Mouse (Mus musculus) spleen, adult 2 months (tissue): ENCODE measurements at regions not wholly inside any gene's neighbourhood (a gene's known extent, or its start where the extent isn't known, plus 50 kb on each side); places are given as distances from the start of the nearest gene placed in this dataset.

Experiments used
- CTCF ChIP-seq: fragments of 200-500 bp; IDR thresholded peaks from 2 replicates; pipeline ENCODE4 v1.5.1; 2011; ENCODE audit warnings: mild to moderate bottlenecking, inconsistent platforms; ENCODE audit not compliant: insufficient read depth, insufficient read length, insufficient replicate concordance; ENCODE audit errors: extremely low read depth
- POLR2A ChIP-seq: fragments of 200-500 bp; IDR thresholded peaks from 2 replicates; pipeline ENCODE4 v1.6.1; 2011; ENCODE audit warnings: low read depth, low read length, inconsistent platforms

GRCm38 (mm10) chr10:46072550-46073470, 495.2 kb downstream of the Hace1 start:
- TF ChIP-seq POLR2A (no peak), CTCF (no peak)
